Mouse (Mus musculus): ENCODE measurements around the gene Mki67.
"Not testable (repeated sequence)": the region's sequence is repeated elsewhere in the genome, so short reads cannot be mapped to it uniquely, and the experiment has no call there.

Mki67 gene

GRCm38 (mm10) chr7:135716445-135716877 is 300 bp upstream of the Mki67 start:
- peak; percentile 54 for DNase-seq

- DNase-seq, result no peak
Measured at GRCm38 (mm10) chr7:135715166-135715565, 995 bp downstream of the Mki67 start.

GRCm38 (mm10) chr7:135713326-135713725 is 2.8 kb downstream of the Mki67 start:
- DNase-seq, result no peak

GRCm38 (mm10) chr7:135712534-135712933 is 3.6 kb downstream of the Mki67 start:
- DNase-seq, result no peak

- DNase-seq, result no peak
Measured at GRCm38 (mm10) chr7:135710702-135711101, 5.5 kb downstream of the Mki67 start.

- no peak for DNase-seq
Measured at GRCm38 (mm10) chr7:135705753-135706152, 10.4 kb downstream of the Mki67 start.

GRCm38 (mm10) chr7:135705083-135705482 is 11.1 kb downstream of the Mki67 start:
- no peak for DNase-seq

- DNase-seq, result no peak
Measured at GRCm38 (mm10) chr7:135704251-135704650, 11.9 kb downstream of the Mki67 start.

GRCm38 (mm10) chr7:135703600-135704148 is 12.5 kb downstream of the Mki67 start:
- no peak for DNase-seq

GRCm38 (mm10) chr7:135699351-135699750 is 16.8 kb downstream of the Mki67 start:
- not testable (repeated sequence) for DNase-seq

- DNase-seq, result no peak
Measured at GRCm38 (mm10) chr7:135698362-135698761, 17.8 kb downstream of the Mki67 start.

- DNase-seq, result not testable (repeated sequence)
Measured at GRCm38 (mm10) chr7:135697021-135697740, 19.0 kb downstream of the Mki67 start.

GRCm38 (mm10) chr7:135696127-135696526 is 20.0 kb downstream of the Mki67 start:
- no peak for DNase-seq

GRCm38 (mm10) chr7:135694796-135695195 is 21.4 kb downstream of the Mki67 start:
- DNase-seq, result no peak

- DNase-seq, result no peak
Measured at GRCm38 (mm10) chr7:135694130-135694529, 22.0 kb downstream of the Mki67 start.

GRCm38 (mm10) chr7:135691941-135692340 is 24.2 kb downstream of the Mki67 start:
- DNase-seq, result no peak

GRCm38 (mm10) chr7:135689396-135689795 is 26.8 kb downstream of the Mki67 start:
- DNase-seq, result no peak

- DNase-seq, result no peak
Measured at GRCm38 (mm10) chr7:135684938-135685337, 31.2 kb downstream of the Mki67 start.

- not testable (repeated sequence) for DNase-seq
Measured at GRCm38 (mm10) chr7:135684098-135684497, 32.1 kb downstream of the Mki67 start.

- no peak for DNase-seq
Measured at GRCm38 (mm10) chr7:135680334-135680733, 35.8 kb downstream of the Mki67 start.

GRCm38 (mm10) chr7:135676722-135677121 is 39.4 kb downstream of the Mki67 start:
- no peak for DNase-seq

GRCm38 (mm10) chr7:135673576-135673975 is 42.6 kb downstream of the Mki67 start:
- DNase-seq, result no peak

GRCm38 (mm10) chr7:135668852-135669739 is 47.1 kb downstream of the Mki67 start:
- DNase-seq, result peak; percentile 69

GRCm38 (mm10) chr7:135666314-135666713 is 49.8 kb downstream of the Mki67 start:
- no peak for DNase-seq

All from cerebellum, adult 9-10 months (tissue).